Mouse (Mus musculus): ENCODE measurements around the gene Dbx2.

Gene Dbx2

GRCm38 (mm10) chr15:95655860-95656259 lies at the start of gene Dbx2:
Gene Dbx2 (minus strand): TSS chr15:95655960.
- DNase-seq (ENCODE audit: low spot score): no peak

GRCm38 (mm10) chr15:95702206-95702605 lies 46.4 kb upstream of the Dbx2 start:
- DNase-seq (ENCODE audit: low spot score): no peak

GRCm38 (mm10) chr15:95701573-95701972 lies 45.8 kb upstream of the Dbx2 start:
- no peak for DNase-seq (ENCODE audit: low spot score)

GRCm38 (mm10) chr15:95699371-95699770 lies 43.6 kb upstream of the Dbx2 start:
- DNase-seq (ENCODE audit: low spot score): no peak

GRCm38 (mm10) chr15:95693759-95694158 lies 38.0 kb upstream of the Dbx2 start:
- DNase-seq (ENCODE audit: low spot score): no peak

- DNase-seq (ENCODE audit: low spot score): no peak
Observed at GRCm38 (mm10) chr15:95691594-95691993, 35.8 kb upstream of the Dbx2 start.

- DNase-seq (ENCODE audit: low spot score): no peak
Observed at GRCm38 (mm10) chr15:95691129-95691528, 35.4 kb upstream of the Dbx2 start.

GRCm38 (mm10) chr15:95682620-95683019 lies 26.9 kb upstream of the Dbx2 start:
- DNase-seq (ENCODE audit: low spot score): no peak

GRCm38 (mm10) chr15:95675645-95676044 lies 19.9 kb upstream of the Dbx2 start:
- DNase-seq (ENCODE audit: low spot score): no peak

GRCm38 (mm10) chr15:95675176-95675575 lies 19.4 kb upstream of the Dbx2 start:
- DNase-seq (ENCODE audit: low spot score): no peak

GRCm38 (mm10) chr15:95667209-95667608 lies 11.4 kb upstream of the Dbx2 start:
- DNase-seq (ENCODE audit: low spot score): peak; percentile 5

GRCm38 (mm10) chr15:95665002-95665401 lies 9.2 kb upstream of the Dbx2 start:
- no peak for DNase-seq (ENCODE audit: low spot score)

GRCm38 (mm10) chr15:95661718-95662117 lies 6.0 kb upstream of the Dbx2 start:
- DNase-seq (ENCODE audit: low spot score): no peak

- no peak for DNase-seq (ENCODE audit: low spot score)
Observed at GRCm38 (mm10) chr15:95660368-95660767, 4.6 kb upstream of the Dbx2 start.

- no peak for DNase-seq (ENCODE audit: low spot score)
Observed at GRCm38 (mm10) chr15:95654211-95654897, 1.4 kb downstream of the Dbx2 start.

- DNase-seq (ENCODE audit: low spot score): no peak
Observed at GRCm38 (mm10) chr15:95653812-95654210, 1.9 kb downstream of the Dbx2 start.

- no peak for DNase-seq (ENCODE audit: low spot score)
Observed at GRCm38 (mm10) chr15:95652898-95653707, 2.7 kb downstream of the Dbx2 start.

GRCm38 (mm10) chr15:95651824-95652223 lies 3.9 kb downstream of the Dbx2 start:
- no peak for DNase-seq (ENCODE audit: low spot score)

- no peak for DNase-seq (ENCODE audit: low spot score)
Observed at GRCm38 (mm10) chr15:95643505-95644029, 12.2 kb downstream of the Dbx2 start.

GRCm38 (mm10) chr15:95640347-95640746 lies 15.4 kb downstream of the Dbx2 start:
- DNase-seq (ENCODE audit: low spot score): no peak

- no peak for DNase-seq (ENCODE audit: low spot score)
Observed at GRCm38 (mm10) chr15:95639829-95640134, 16.0 kb downstream of the Dbx2 start.

- DNase-seq (ENCODE audit: low spot score): no peak
Observed at GRCm38 (mm10) chr15:95639115-95639828, 16.5 kb downstream of the Dbx2 start.

- DNase-seq (ENCODE audit: low spot score): no peak
Observed at GRCm38 (mm10) chr15:95624396-95624795, 31.4 kb downstream of the Dbx2 start.

Measured in urinary bladder, postnatal 14 days (tissue).